Mouse (Mus musculus) layer of hippocampus, adult 18-20 months (tissue): ENCODE measurements around the gene Il10rb. TPM values are rescaled to one million over a fixed set of nuclear protein-coding genes. Genes with fewer than 3 reads are reported as not detected.

Experiments used
- DNase-seq, 2 experiments: peaks; one replicate each; pipeline ENCODE4 v3.0.0; 2022; ENCODE audit warnings: low spot score in 2 of 2
- long read RNA-seq: library from polyadenylated mRNA; stranded (forward); transcript quantifications from one replicate; pipeline ENCODE4 v2.0.0, GENCODE M21; 2021
- total RNA-seq, 2 experiments: library from RNA; stranded (reverse); gene quantifications; 2 replicates each; pipeline ENCODE4 v1.2.3; 2021

Il10rb gene
- total RNA-seq: 1 to 10 TPM; 7.8 to 9.5 TPM
- long read RNA-seq, transcript Il10rb-201 (7 exons, 1,850 nt): major isoform, 6 of 7 reads
- long read RNA-seq, partial matches to known transcripts: 0 of 7 reads
- long read RNA-seq, other reads (novel, unspliced or antisense): 1 of 7 reads

- peak in 1 of 2 experiments; percentile 34 for DNase-seq
Observed at GRCm38 (mm10) chr16:91405640-91406584, at the start of gene Il10rb. Il10rb (plus strand) TSS chr16:91406164.

- no peak for DNase-seq
Observed at GRCm38 (mm10) chr16:91356760-91357525, 49.0 kb upstream of the Il10rb start.

- DNase-seq: no peak
Observed at GRCm38 (mm10) chr16:91357526-91357900, 48.5 kb upstream of the Il10rb start.

GRCm38 (mm10) chr16:91358555-91358954 is 47.4 kb upstream of the Il10rb start:
- peak in 1 of 2 experiments; percentile 77 for DNase-seq

- no peak for DNase-seq
Observed at GRCm38 (mm10) chr16:91359531-91359930, 46.4 kb upstream of the Il10rb start.

- no peak for DNase-seq
Observed at GRCm38 (mm10) chr16:91360162-91360561, 45.8 kb upstream of the Il10rb start.

- no peak for DNase-seq
Observed at GRCm38 (mm10) chr16:91362006-91362405, 44.0 kb upstream of the Il10rb start.

- DNase-seq: no peak
Observed at GRCm38 (mm10) chr16:91362616-91363272, 43.2 kb upstream of the Il10rb start.

- no peak for DNase-seq
Observed at GRCm38 (mm10) chr16:91363483-91363882, 42.5 kb upstream of the Il10rb start.

- DNase-seq: no peak
Observed at GRCm38 (mm10) chr16:91366567-91366966, 39.4 kb upstream of the Il10rb start.

GRCm38 (mm10) chr16:91367066-91367465 is 38.9 kb upstream of the Il10rb start:
- DNase-seq: no peak

GRCm38 (mm10) chr16:91372577-91373472 is 33.1 kb upstream of the Il10rb start, which contains the start of gene Ifnar2:
Ifnar2 (plus strand) TSS chr16:91372783.
- DNase-seq: peak; percentile 67 to 79

- DNase-seq: no peak
Observed at GRCm38 (mm10) chr16:91373473-91374252, 32.3 kb upstream of the Il10rb start.

GRCm38 (mm10) chr16:91374253-91374634 is 31.7 kb upstream of the Il10rb start:
- no peak for DNase-seq

- DNase-seq: no peak
Observed at GRCm38 (mm10) chr16:91376701-91377100, 29.3 kb upstream of the Il10rb start.

GRCm38 (mm10) chr16:91378431-91378986 is 27.5 kb upstream of the Il10rb start:
- no peak for DNase-seq

- DNase-seq: no peak
Observed at GRCm38 (mm10) chr16:91378991-91379390, 27.0 kb upstream of the Il10rb start.

GRCm38 (mm10) chr16:91379412-91379811 is 26.6 kb upstream of the Il10rb start:
- DNase-seq: no peak

GRCm38 (mm10) chr16:91380151-91380550 is 25.8 kb upstream of the Il10rb start:
- DNase-seq: no peak
